Mouse (Mus musculus): ENCODE results near the gene Tenm4. TPM values are rescaled to one million over a fixed set of nuclear protein-coding genes. Genes with fewer than 3 reads are reported as not detected.

Gene Tenm4
- polyA plus RNA-seq, 1 experiment from 2014 or later = 16.8 TPM

GRCm38 (mm10) chr7:96491896-96492295 lies 320.9 kb downstream of the Tenm4 start:
- Histone ChIP-seq H3K36me3 (no peaks in the 10 kb centered on the region), H3K27ac (no peak overlapping the region), H3K9me3 (no peaks in the 10 kb centered on the region), H3K4me3 (no peak overlapping the region), H3K27me3 (ENCODE audit: insufficient read depth, poor library complexity, severe bottlenecking) (peaks cover 11% of the 10 kb centered on the region; the same call in 1 of the 2 replicates), H3K4me1 (no peaks in the 10 kb centered on the region)
- 77% methylated on average over 2 of the region's 2 CpGs for WGBS
- no peak for DNase-seq (ENCODE audit: low spot score)

- Histone ChIP-seq H3K9me3 (no peaks in the 10 kb centered on the region), H3K4me3 (no peak overlapping the region), H3K4me1 (no peaks in the 10 kb centered on the region), H3K27me3 (ENCODE audit: insufficient read depth, poor library complexity, severe bottlenecking) (peaks cover 14% of the 10 kb centered on the region; the same call in 1 of the 2 replicates), H3K36me3 (no peaks in the 10 kb centered on the region), H3K27ac (no peak overlapping the region)
- DNase-seq (ENCODE audit: low spot score) = no peak
- 79% methylated on average over 7 of the region's 7 CpGs for WGBS
Measured at GRCm38 (mm10) chr7:96492696-96493095, 321.6 kb downstream of the Tenm4 start.

DNA sequence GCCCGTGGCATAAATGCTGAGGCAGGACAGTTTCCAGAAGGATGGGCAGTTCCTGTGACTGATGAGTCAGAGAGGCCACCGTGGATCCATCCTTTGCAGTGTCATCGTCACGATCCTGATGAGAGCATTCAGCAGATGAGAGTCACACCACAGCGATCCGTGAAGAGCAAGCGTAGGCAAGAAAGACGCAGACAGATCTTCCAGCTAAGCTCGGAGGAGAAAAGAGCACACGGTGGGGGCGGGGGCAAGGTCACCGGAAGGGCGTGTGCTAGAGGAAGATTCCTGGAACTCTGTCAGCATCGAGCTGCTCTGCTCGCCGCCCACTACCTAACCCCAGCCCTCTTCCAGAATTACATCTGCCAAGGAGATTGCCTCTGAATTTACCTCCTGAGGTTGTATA lies 323.0 kb downstream of the Tenm4 start:
- Histone ChIP-seq H3K27me3 (ENCODE audit: insufficient read depth, poor library complexity, severe bottlenecking) (0 out of 2 replicates have a peak, but pooled peaks cover 14% of the 10 kb centered on the region), H3K4me3 (no peak overlapping the region), H3K4me1 (peaks cover 6% of the 10 kb centered on the region), H3K9me3 (no peaks in the 10 kb centered on the region), H3K27ac (no peak overlapping the region), H3K36me3 (no peaks in the 10 kb centered on the region)
- 74% methylated on average over 16 of the region's 16 CpGs for WGBS
- no peak for DNase-seq (ENCODE audit: low spot score)

GRCm38 (mm10) chr7:96500108-96500507 lies 329.1 kb downstream of the Tenm4 start:
- Histone ChIP-seq H3K36me3 (no peaks in the 10 kb centered on the region), H3K4me1 (peaks cover 6% of the 10 kb centered on the region), H3K4me3 (no peak overlapping the region), H3K27me3 (ENCODE audit: insufficient read depth, poor library complexity, severe bottlenecking) (peaks cover 51% of the 10 kb centered on the region; the same call in 1 of the 2 replicates), H3K27ac (no peak overlapping the region), H3K9me3 (no peaks in the 10 kb centered on the region)
- WGBS = 81% methylated on average over 5 of the region's 5 CpGs
- no peak for DNase-seq (ENCODE audit: low spot score)

GRCm38 (mm10) chr7:96500797-96501196 lies 329.8 kb downstream of the Tenm4 start:
- Histone ChIP-seq H3K27ac (no peak overlapping the region), H3K36me3 (no peaks in the 10 kb centered on the region), H3K9me3 (no peaks in the 10 kb centered on the region), H3K4me3 (no peak overlapping the region), H3K4me1 (peaks cover 11% of the 10 kb centered on the region), H3K27me3 (ENCODE audit: insufficient read depth, poor library complexity, severe bottlenecking) (peaks cover 51% of the 10 kb centered on the region; the same call in 1 of the 2 replicates)
- no peak for DNase-seq (ENCODE audit: low spot score)
- 77% methylated on average over 4 of the region's 4 CpGs for WGBS

- Histone ChIP-seq H3K27ac (no peak overlapping the region), H3K4me1 (peaks cover 11% of the 10 kb centered on the region), H3K36me3 (no peaks in the 10 kb centered on the region), H3K27me3 (ENCODE audit: insufficient read depth, poor library complexity, severe bottlenecking) (peaks cover 46% of the 10 kb centered on the region; the same call in 1 of the 2 replicates), H3K4me3 (no peak overlapping the region), H3K9me3 (no peaks in the 10 kb centered on the region)
- WGBS = 64% methylated on average over 11 of the region's 11 CpGs
- DNase-seq (ENCODE audit: low spot score) = no peak
Measured at GRCm38 (mm10) chr7:96502321-96502973, 331.4 kb downstream of the Tenm4 start.

DNA sequence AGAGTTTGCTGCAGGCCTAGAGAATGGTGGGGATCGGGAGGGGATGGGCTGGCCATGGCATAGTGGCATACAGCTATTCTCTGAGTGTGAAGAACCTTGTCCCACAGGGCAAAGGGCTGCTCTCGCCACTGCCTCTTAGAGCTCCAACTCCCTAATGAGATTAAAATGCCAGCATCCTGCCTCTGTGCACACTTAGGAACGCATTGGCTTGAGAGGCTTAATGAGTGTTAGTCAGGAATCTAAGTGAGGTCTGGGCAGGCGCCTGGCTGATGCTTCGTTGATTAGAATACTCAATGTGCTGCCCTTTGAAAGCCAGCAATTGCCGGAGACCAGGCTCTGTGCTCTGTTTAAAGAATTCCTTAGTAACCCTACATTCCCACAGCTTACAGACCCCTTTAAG lies 334.5 kb downstream of the Tenm4 start:
- WGBS = 49% methylated on average over 6 of the region's 6 CpGs
- Histone ChIP-seq H3K4me3 (no peak overlapping the region), H3K27me3 (ENCODE audit: insufficient read depth, poor library complexity, severe bottlenecking) (peaks cover 48% of the 10 kb centered on the region), H3K36me3 (no peaks in the 10 kb centered on the region), H3K27ac (no peak overlapping the region), H3K4me1 (peaks cover 5% of the 10 kb centered on the region; the same call in 1 of the 2 replicates), H3K9me3 (no peaks in the 10 kb centered on the region)
- DNase-seq (ENCODE audit: low spot score) = no peak

GRCm38 (mm10) chr7:96507046-96507445 lies 336.0 kb downstream of the Tenm4 start:
- Histone ChIP-seq H3K36me3 (no peaks in the 10 kb centered on the region), H3K4me1 (peaks cover 11% of the 10 kb centered on the region; the same call in 1 of the 2 replicates), H3K27me3 (ENCODE audit: insufficient read depth, poor library complexity, severe bottlenecking) (peaks cover 43% of the 10 kb centered on the region), H3K4me3 (no peak overlapping the region), H3K9me3 (no peaks in the 10 kb centered on the region), H3K27ac (no peak overlapping the region)
- 88% methylated on average over 8 of the region's 8 CpGs for WGBS
- DNase-seq (ENCODE audit: low spot score) = no peak

DNA sequence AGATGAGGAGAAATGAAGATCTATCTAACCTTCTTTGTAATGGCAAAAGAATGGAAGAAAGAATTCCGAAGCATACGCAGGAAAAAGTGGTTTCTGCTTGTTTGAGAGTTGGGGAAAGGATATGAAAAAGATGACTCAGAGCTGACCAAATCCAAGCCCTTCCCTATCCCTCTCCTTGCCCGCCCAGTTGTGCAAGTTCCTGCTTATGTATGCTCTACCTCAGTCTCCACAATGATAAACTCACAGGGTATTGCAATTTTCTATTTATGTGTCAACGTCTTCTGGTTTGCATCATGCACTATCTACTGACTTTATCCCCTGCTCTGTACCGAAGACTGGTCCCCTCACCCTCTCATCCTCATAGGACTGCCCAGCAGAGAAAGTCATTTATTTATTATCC lies 339.4 kb downstream of the Tenm4 start:
- H3K27ac ChIP-seq = no peak overlapping the region

DNA sequence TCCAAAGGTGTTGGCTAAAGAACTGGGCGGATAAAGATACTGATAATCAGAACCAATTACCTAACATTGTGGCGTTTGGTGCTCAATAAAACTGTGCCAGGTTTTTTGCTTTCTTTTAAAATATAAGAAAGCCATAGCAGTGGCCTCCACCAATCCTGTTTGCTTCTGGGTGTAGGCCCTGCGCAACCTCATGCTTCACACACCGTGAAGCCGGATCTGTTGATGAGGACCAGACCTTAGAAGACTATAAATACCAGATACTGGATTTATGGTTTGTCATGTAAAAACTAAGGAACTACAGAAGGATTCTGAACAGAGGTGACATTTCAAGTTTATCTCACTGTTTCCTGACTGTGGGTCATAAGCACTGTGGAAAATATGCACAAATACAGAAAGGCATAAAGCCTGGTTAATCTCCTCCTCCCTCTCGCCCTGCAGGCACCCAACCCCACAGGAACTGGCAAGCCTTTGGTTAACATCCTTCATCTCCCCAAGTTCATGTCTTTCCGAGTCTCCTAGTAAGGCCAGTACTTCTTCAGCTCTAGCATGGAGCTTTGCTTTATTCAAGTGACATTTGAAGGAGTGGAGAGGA lies 340.1 kb downstream of the Tenm4 start:
- Histone ChIP-seq H3K4me3 (no peak overlapping the region), H3K27ac (no peak overlapping the region), H3K9me3 (no peaks in the 10 kb centered on the region), H3K36me3 (no peaks in the 10 kb centered on the region), H3K4me1 (0 out of 2 replicates have a peak, but pooled peaks cover 6% of the 10 kb centered on the region), H3K27me3 (ENCODE audit: insufficient read depth, poor library complexity, severe bottlenecking) (peaks cover 47% of the 10 kb centered on the region)
- WGBS = 66% methylated on average over 7 of the region's 7 CpGs
- DNase-seq (ENCODE audit: low spot score) = no peak

More for the DNA sequence above, 339.4 kb downstream of the Tenm4 start:
- peaks cover 47% of the 10 kb centered on the region for H3K27me3 ChIP-seq (ENCODE audit: insufficient read depth, poor library complexity, severe bottlenecking)
- H3K4me3 ChIP-seq = no peak overlapping the region
- 53% methylated on average over 5 of the region's 5 CpGs for WGBS
- DNase-seq (ENCODE audit: low spot score) = no peak
- H3K36me3 ChIP-seq = no peaks in the 10 kb centered on the region
- H3K4me1 ChIP-seq = peaks cover 8% of the 10 kb centered on the region; the same call in 1 of the 2 replicates
- no peaks in the 10 kb centered on the region for H3K9me3 ChIP-seq

GRCm38 (mm10) chr7:96511953-96512511 lies 341.0 kb downstream of the Tenm4 start:
- 0 out of 2 replicates have a peak, but pooled peaks cover 6% of the 10 kb centered on the region for H3K4me1 ChIP-seq
- H3K4me3 ChIP-seq = no peak overlapping the region
- no peak overlapping the region for H3K27ac ChIP-seq
- no peaks in the 10 kb centered on the region for H3K9me3 ChIP-seq
- H3K27me3 ChIP-seq (ENCODE audit: insufficient read depth, poor library complexity, severe bottlenecking) = peaks cover 47% of the 10 kb centered on the region
- WGBS = 86% methylated on average over 14 of the region's 14 CpGs
- no peaks in the 10 kb centered on the region for H3K36me3 ChIP-seq
- no peak for DNase-seq (ENCODE audit: low spot score)

GRCm38 (mm10) chr7:96519216-96519615 lies 348.2 kb downstream of the Tenm4 start:
- WGBS = 5% methylated on average over 2 of the region's 2 CpGs
- no peak for DNase-seq (ENCODE audit: low spot score)

DNA sequence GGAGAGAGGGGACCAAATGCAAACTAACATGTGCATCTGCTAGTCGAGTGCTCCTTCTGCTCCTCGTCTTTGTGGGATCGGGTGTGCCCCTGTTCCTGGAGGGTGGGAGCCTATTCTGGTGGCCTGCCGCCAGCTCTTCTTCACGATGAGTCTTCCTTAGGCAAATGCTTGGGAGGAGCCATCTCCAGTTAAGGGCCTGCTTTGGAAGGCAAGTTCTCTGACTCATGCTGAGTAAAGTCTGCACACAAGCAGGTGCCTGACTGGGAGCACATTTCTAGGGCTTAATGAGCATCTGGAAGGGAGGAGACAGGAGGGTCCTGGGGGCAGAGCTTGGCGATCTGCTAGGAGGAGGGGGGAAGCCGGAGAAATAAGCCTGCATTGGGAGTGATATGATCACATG lies 350.9 kb downstream of the Tenm4 start:
- 68% methylated on average over 7 of the region's 7 CpGs for WGBS

More at GRCm38 (mm10) chr7:96519216-96519615, 348.2 kb downstream of the Tenm4 start:
- peaks cover 48% of the 10 kb centered on the region for H3K27me3 ChIP-seq (ENCODE audit: insufficient read depth, poor library complexity, severe bottlenecking)
- no peaks in the 10 kb centered on the region for H3K36me3 ChIP-seq
- H3K4me3 ChIP-seq = no peak overlapping the region
- peaks cover 3% of the 10 kb centered on the region; the same call in 1 of the 2 replicates for H3K4me1 ChIP-seq
- no peaks in the 10 kb centered on the region for H3K9me3 ChIP-seq
- H3K27ac ChIP-seq = no peak overlapping the region

More for the DNA sequence above, 350.9 kb downstream of the Tenm4 start:
- H3K27ac ChIP-seq = no peak overlapping the region
- H3K4me3 ChIP-seq = no peak overlapping the region
- peaks cover 73% of the 10 kb centered on the region for H3K27me3 ChIP-seq (ENCODE audit: insufficient read depth, poor library complexity, severe bottlenecking)
- H3K36me3 ChIP-seq = no peaks in the 10 kb centered on the region
- DNase-seq (ENCODE audit: low spot score) = no peak
- H3K9me3 ChIP-seq = no peaks in the 10 kb centered on the region
- H3K4me1 ChIP-seq = peaks cover 3% of the 10 kb centered on the region; the same call in 1 of the 2 replicates

Data from heart, embryonic 10.5 days (tissue).